Mouse (Mus musculus): Measurements from ENCODE around the gene Gpx8. TPM values are rescaled to one million over a fixed set of nuclear protein-coding genes. Genes with fewer than 3 reads are reported as not detected.

Gpx8 gene
- total and polyA plus RNA-seq, 3 experiments, result not detected

DNA sequence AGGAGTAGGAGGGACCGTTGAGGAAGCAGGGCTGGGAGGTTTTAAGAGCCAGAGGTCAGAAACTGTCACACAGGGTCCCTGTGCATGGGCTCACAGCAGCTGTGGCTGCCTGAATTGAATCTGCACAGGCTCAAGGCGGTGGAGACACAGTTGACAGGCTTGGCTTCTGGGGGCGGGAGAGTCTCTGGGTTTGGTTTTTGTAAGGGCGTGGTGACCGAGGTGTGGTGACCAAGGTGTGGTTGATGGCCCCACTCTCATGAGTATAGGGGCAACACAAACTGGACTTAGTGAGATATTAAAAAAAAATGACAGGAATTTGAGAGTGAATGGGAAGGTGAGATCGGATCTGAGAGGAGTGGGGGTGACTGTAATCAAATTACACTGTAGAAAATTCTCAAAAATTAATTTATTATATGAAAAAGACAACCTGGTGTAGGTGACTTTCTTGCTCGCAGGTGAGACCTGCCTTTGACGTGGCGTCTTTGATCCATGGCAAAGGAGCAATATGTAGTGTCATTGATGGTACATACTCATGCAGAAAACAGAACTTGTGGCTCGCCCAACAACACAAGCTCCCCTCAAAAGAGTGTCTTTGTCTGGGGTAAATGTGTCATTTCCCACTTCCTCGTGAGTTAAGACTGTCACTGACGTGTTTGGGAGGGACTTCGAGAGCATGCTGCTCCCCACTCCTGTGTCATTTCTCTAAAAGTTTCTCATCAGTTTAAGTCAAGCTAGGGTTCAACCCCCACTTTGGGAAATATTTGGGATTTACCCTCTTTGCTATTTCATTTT, 41.2 kb upstream of the Gpx8 start:
- TF ChIP-seq NRF1 (IDR thresholded peaks at IDR 0.05; ENCODE audit: insufficient read depth, low read depth, low read length, poor library complexity, severe bottlenecking) (no peak), GATA1 (IDR thresholded peaks at IDR 0.05; ENCODE audit: low read depth, low read length) (no peak), TBP (IDR thresholded peaks at IDR 0.05; ENCODE audit: low read depth, low read length) (no peak), JUND (IDR thresholded peaks at IDR 0.05; ENCODE audit: low read depth, low read length) (no peak), E2F4 (IDR thresholded peaks at IDR 0.05; ENCODE audit: borderline replicate concordance, low read depth, low read length) (no peak), EP300 (IDR thresholded peaks at IDR 0.05; ENCODE audit: low read depth in 1 of 2, low read length in 2 of 2) (no peak), CTCF (IDR thresholded peaks at IDR 0.05 in 2 of 3, conservative IDR thresholded peaks at IDR 0.05 in 1 of 3; ENCODE audit: control insufficient read depth in 1 of 3, insufficient read depth in 1 of 3, low read depth in 2 of 3, low read length in 3 of 3, poor library complexity in 1 of 3, severe bottlenecking in 1 of 3) (no peak), MYB (IDR thresholded peaks at IDR 0.05; ENCODE audit: low read depth, low read length) (no peak), ETS1 (IDR thresholded peaks at IDR 0.05; ENCODE audit: low read depth, low read length) (no peak), MAFK (IDR thresholded peaks at IDR 0.05; ENCODE audit: borderline replicate concordance, low read depth, low read length) (no peak), MEF2A (IDR thresholded peaks at IDR 0.05; ENCODE audit: extremely low read depth, insufficient replicate concordance, low read depth, low read length, poor library complexity, severe bottlenecking) (no peak), CHD1 (IDR thresholded peaks at IDR 0.05; ENCODE audit: low read depth, low read length) (no peak), ZKSCAN1 (IDR thresholded peaks at IDR 0.05; ENCODE audit: low read depth, low read length) (no peak)

DNA sequence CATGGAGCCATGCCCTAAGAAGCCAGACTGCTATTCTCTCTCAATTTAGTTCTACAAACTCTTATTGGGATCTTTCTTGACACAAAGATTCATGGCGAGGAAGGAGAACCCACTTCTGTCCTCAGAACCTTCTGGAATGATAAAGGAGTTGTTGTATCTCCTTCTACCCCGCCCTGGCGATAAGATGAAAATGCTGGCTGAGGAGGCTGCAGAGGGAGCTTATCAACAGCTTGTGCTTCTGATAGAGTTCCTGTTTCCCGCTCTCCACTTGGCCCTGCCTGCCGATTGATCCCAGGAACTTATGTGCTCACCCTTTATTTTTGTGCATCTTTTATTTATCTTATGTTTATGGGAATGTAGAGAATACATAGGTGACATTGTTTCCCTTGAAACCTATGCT, 38.5 kb upstream of the Gpx8 start:
- Histone ChIP-seq H3K79me2 (ENCODE audit: control insufficient read depth, insufficient read depth, low read length, poor library complexity) (no peaks in the 10 kb centered on the region), H3K9me3 (replicated peaks; ENCODE audit: insufficient read depth, low read length) (no peaks in the 10 kb centered on the region), H3K27ac (ENCODE audit: control insufficient read depth, low read depth, low read length) (no peak overlapping the region), H3K27me3 (ENCODE audit: control insufficient read depth in 1 of 2, insufficient read depth in 2 of 2, low read length in 2 of 2) (no peaks in the 10 kb centered on the region), H3K4me1 (ENCODE audit: control insufficient read depth in 1 of 2, insufficient read depth in 2 of 2, low read length in 2 of 2) (0 out of 4 replicates have a peak, but pooled peaks cover 0 to 3% of the 10 kb centered on the region in 2 experiments), H3K9ac (ENCODE audit: control insufficient read depth, low read depth, low read length, poor library complexity, severe bottlenecking) (no peak overlapping the region), H3K4me3 (ENCODE audit: control insufficient read depth in 1 of 2, insufficient read depth in 1 of 2, low read depth in 2 of 2, low read length in 2 of 2) (no peak overlapping the region), H3K36me3 (ENCODE audit: control insufficient read depth in 1 of 2, insufficient read depth in 2 of 2, low read length in 2 of 2) (peaks cover 0 to 8% of the 10 kb centered on the region in 2 experiments; a peak in 2 of 4 replicates)
- peak; percentile 32 for DNase-seq (ENCODE audit: low read depth, low spot score)
- no peak for TF ChIP-seq UBTF (IDR thresholded peaks at IDR 0.05; ENCODE audit: borderline replicate concordance, insufficient read depth, low read depth, low read length)
- no peak for TF ChIP-seq HCFC1 (IDR thresholded peaks at IDR 0.05; ENCODE audit: low read depth, low read length)
- TF ChIP-seq TCF12 (IDR thresholded peaks at IDR 0.05; ENCODE audit: low read depth, low read length), result peak; percentile 64
- TF ChIP-seq BHLHE40 (IDR thresholded peaks at IDR 0.05; ENCODE audit: borderline replicate concordance, low read depth, low read length), result no peak
- TF ChIP-seq POLR2AphosphoS5 (IDR thresholded peaks at IDR 0.05; ENCODE audit: borderline replicate concordance, low read depth, low read length), result no peak
- TF ChIP-seq NELFE (IDR thresholded peaks at IDR 0.05; ENCODE audit: low read depth, low read length), result no peak
- no peak for TF ChIP-seq CHD2 (IDR thresholded peaks at IDR 0.05; ENCODE audit: low read length)
- TF ChIP-seq MYC (IDR thresholded peaks at IDR 0.05; ENCODE audit: low read depth, low read length), result no peak
- no peak for TF ChIP-seq SMC3 (IDR thresholded peaks at IDR 0.05; ENCODE audit: low read depth, low read length)
- TF ChIP-seq POLR2A (IDR thresholded peaks at IDR 0.05; ENCODE audit: control insufficient read depth in 1 of 2, insufficient read depth in 1 of 2, low read depth in 1 of 2, low read length in 2 of 2, poor library complexity in 1 of 2), result no peak
- no peak for TF ChIP-seq ZKSCAN1 (IDR thresholded peaks at IDR 0.05; ENCODE audit: low read depth, low read length)
- TF ChIP-seq MEF2A (IDR thresholded peaks at IDR 0.05; ENCODE audit: extremely low read depth, insufficient replicate concordance, low read depth, low read length, poor library complexity, severe bottlenecking), result no peak
- no peak for TF ChIP-seq SIN3A (IDR thresholded peaks at IDR 0.05; ENCODE audit: low read length)
- no peak for TF ChIP-seq POLR2AphosphoS2 (IDR thresholded peaks at IDR 0.05; ENCODE audit: low read length)
- TF ChIP-seq GATA1 (IDR thresholded peaks at IDR 0.05; ENCODE audit: low read depth, low read length), result peak; percentile 80
- no peak for TF ChIP-seq USF2 (IDR thresholded peaks at IDR 0.05; ENCODE audit: borderline replicate concordance in 1 of 2, insufficient read depth in 1 of 2, low read depth in 1 of 2, low read length in 2 of 2)
- no peak for TF ChIP-seq TAL1 (IDR thresholded peaks at IDR 0.05; ENCODE audit: low read length)
- no peak for TF ChIP-seq RCOR1 (IDR thresholded peaks at IDR 0.05; ENCODE audit: low read depth, low read length)
- no peak for TF ChIP-seq GABPA (IDR thresholded peaks at IDR 0.05; ENCODE audit: low read depth, low read length)
- no peak for TF ChIP-seq MXI1 (IDR thresholded peaks at IDR 0.05; ENCODE audit: low read depth, low read length)

More for the DNA sequence above, 41.2 kb upstream of the Gpx8 start:
- 0 out of 4 replicates have a peak, but pooled peaks cover 0 to 3% of the 10 kb centered on the region in 2 experiments for H3K4me1 ChIP-seq (ENCODE audit: control insufficient read depth in 1 of 2, insufficient read depth in 2 of 2, low read length in 2 of 2)
- H3K9ac ChIP-seq (ENCODE audit: control insufficient read depth, low read depth, low read length, poor library complexity, severe bottlenecking), result no peak overlapping the region
- H3K27me3 ChIP-seq (ENCODE audit: control insufficient read depth in 1 of 2, insufficient read depth in 2 of 2, low read length in 2 of 2), result no peaks in the 10 kb centered on the region
- H3K4me3 ChIP-seq (ENCODE audit: control insufficient read depth in 1 of 2, insufficient read depth in 1 of 2, low read depth in 2 of 2, low read length in 2 of 2), result no peak overlapping the region
- no peaks in the 10 kb centered on the region for H3K9me3 ChIP-seq (replicated peaks; ENCODE audit: insufficient read depth, low read length)
- H3K27ac ChIP-seq (ENCODE audit: control insufficient read depth, low read depth, low read length), result no peak overlapping the region
- no peaks in the 10 kb centered on the region for H3K79me2 ChIP-seq (ENCODE audit: control insufficient read depth, insufficient read depth, low read length, poor library complexity)
- peaks cover 0 to 8% of the 10 kb centered on the region in 2 experiments; a peak in 2 of 4 replicates for H3K36me3 ChIP-seq (ENCODE audit: control insufficient read depth in 1 of 2, insufficient read depth in 2 of 2, low read length in 2 of 2)
- no peak for DNase-seq (ENCODE audit: low read depth, low spot score)

Measured in MEL (cell line).